Mouse (Mus musculus): ENCODE data around the gene Psmb4. TPM values are rescaled to one million over a fixed set of nuclear protein-coding genes. Genes with fewer than 3 reads are reported as not detected.

Psmb4 gene
- polyA plus RNA-seq, 1 experiment: 167 TPM

DNA sequence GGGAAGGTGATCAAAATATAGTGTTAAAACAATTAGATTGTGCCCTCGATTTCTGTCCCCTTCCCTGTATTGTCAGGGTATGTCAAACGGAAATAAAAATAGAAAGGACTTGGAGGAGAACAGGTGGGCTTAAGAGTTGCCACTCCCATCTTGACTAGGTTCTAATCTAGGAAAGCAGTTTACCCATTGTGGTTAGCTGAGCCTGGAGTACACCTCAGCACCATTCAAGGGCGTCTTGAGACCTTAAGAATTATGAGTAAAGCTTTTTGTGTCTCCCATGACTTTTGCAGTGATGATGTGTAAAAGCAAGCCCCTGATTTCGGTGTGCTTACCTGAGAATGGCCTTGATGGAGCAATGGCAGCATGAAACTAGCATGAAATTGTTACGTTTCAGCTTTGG is 47.7 kb downstream of the Psmb4 start:
- Histone ChIP-seq H3K27ac (ENCODE audit: control insufficient read depth, insufficient read depth, low read depth, low read length) (no peak overlapping the region; the same call in 1 of the 2 replicates), H3K36me3 (ENCODE audit: control insufficient read depth, insufficient read depth, low read length) (no peaks in the 10 kb centered on the region), H3K27me3 (ENCODE audit: control insufficient read depth, insufficient read depth, low read length) (no peaks in the 10 kb centered on the region), H3K4me1 (ENCODE audit: control insufficient read depth, insufficient read depth, low read length) (peaks cover 5% of the 10 kb centered on the region), H3K4me3 (ENCODE audit: control insufficient read depth, low read depth, low read length) (no peak overlapping the region)
- TF ChIP-seq POLR2A (IDR thresholded peaks at IDR 0.05; ENCODE audit: control insufficient read depth, low read depth, low read length) (no peak), CTCF (IDR thresholded peaks at IDR 0.05; ENCODE audit: control insufficient read depth, insufficient read depth, insufficient replicate concordance, low read depth, low read length) (no peak)

DNA sequence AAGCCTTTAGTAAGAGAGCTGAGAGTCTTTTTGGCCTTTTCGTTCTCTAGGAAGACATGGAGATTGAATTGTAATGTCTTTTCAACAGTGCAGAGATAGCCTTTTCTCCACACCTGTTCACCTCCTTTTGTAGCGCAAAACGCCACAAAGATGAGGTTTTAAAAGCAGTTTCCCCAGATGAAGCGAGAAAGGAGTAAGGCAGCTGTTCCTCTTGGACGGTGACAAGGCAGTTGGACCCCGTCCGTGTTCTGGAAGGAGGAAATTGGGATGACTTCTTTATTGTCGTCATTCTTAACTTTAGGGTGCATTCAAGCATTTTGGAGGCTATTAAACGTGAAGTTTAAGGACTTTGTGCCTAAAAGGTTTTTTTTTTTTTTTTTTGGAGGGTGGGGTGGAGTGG is 48.1 kb downstream of the Psmb4 start:
- no peak for TF ChIP-seq CTCF (IDR thresholded peaks at IDR 0.05; ENCODE audit: control insufficient read depth, insufficient read depth, insufficient replicate concordance, low read depth, low read length)
- TF ChIP-seq POLR2A (IDR thresholded peaks at IDR 0.05; ENCODE audit: control insufficient read depth, low read depth, low read length): no peak
- Histone ChIP-seq H3K36me3 (ENCODE audit: control insufficient read depth, insufficient read depth, low read length) (no peaks in the 10 kb centered on the region), H3K4me1 (ENCODE audit: control insufficient read depth, insufficient read depth, low read length) (peaks cover 5% of the 10 kb centered on the region), H3K4me3 (ENCODE audit: control insufficient read depth, low read depth, low read length) (peak overlapping the region; percentile 93), H3K27me3 (ENCODE audit: control insufficient read depth, insufficient read depth, low read length) (no peaks in the 10 kb centered on the region), H3K27ac (ENCODE audit: control insufficient read depth, insufficient read depth, low read depth, low read length) (peak overlapping the region; percentile 88)

DNA sequence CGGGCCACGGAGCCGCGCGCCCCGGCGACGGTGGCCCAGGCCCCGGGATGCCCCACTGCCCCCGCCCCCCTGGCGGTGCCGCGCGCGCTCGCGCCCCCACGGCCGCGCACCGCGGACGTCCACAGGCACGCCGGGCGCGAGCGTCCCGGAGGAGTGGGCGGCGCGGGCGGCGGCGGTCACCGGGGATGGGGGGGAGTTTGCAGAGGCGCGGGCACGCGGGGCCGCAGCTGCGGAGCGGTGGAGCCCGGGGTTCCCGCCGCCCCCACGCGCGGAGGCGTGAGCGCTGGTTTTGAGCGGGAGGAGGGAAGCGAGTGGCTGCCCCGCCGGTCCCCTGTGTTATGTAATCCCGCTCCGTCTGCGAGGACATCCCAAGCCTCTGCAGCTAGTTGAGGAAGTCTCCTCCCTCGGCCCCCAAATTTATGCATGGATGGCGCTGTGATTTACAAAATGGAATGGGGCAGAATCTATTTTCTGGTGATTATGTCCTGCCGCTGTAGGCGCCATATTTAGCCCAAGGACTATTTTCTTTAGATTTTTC is 48.7 kb downstream of the Psmb4 start:
- no peaks in the 10 kb centered on the region for H3K36me3 ChIP-seq (ENCODE audit: control insufficient read depth, insufficient read depth, low read length)
- TF ChIP-seq POLR2A (IDR thresholded peaks at IDR 0.05; ENCODE audit: control insufficient read depth, low read depth, low read length) (peak; percentile 44; the same call in 1 of the 2 replicates), CTCF (IDR thresholded peaks at IDR 0.05; ENCODE audit: control insufficient read depth, insufficient read depth, insufficient replicate concordance, low read depth, low read length) (no peak)
- no peaks in the 10 kb centered on the region for H3K27me3 ChIP-seq (ENCODE audit: control insufficient read depth, insufficient read depth, low read length)

DNA sequence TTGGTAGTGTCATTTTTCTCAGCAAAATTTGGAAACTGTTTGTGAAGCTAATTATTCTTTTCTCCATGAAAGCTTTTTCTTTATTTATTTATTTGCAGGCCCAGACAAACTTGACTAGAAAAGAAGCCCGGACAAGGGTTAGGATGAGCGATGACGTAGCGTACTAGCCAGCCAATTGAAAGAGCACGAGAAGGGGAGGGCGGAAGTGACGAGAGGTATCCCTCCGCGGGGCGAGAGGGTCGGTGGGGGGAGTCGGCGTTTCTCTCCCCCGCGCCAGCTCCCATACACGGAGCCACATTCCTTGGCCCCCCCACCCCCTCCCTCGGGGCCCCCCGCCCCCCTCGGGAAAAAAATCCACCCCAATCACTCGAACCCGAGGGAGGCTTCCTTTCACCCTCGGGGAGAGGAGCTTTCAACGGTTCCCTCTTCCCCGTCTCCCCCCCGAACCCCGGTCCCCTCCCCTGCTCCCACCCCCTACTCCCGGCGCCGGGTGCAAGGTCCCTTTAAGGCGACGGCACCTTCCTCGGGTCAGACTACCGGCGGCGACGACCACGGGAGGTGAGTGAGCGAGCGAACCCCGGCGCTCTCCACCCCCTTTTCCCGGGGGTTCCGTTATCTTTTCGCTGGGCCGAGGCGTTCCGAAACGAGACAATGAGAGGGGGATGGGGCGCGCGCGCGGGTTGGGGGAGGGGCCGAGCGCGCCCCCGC is 49.4 kb downstream of the Psmb4 start, which contains the start of gene Pogz:
Gene Pogz, plus strand, starts transcription at position 385 of the 708 bp plus-strand sequence.
- TF ChIP-seq POLR2A (IDR thresholded peaks at IDR 0.05; ENCODE audit: control insufficient read depth, low read depth, low read length) (peak; percentile 84), CTCF (IDR thresholded peaks at IDR 0.05; ENCODE audit: control insufficient read depth, insufficient read depth, insufficient replicate concordance, low read depth, low read length) (no peak)
- H3K4me1 ChIP-seq (ENCODE audit: control insufficient read depth, insufficient read depth, low read length): peaks cover 5% of the 10 kb centered on the region
- no peaks in the 10 kb centered on the region for H3K36me3 ChIP-seq (ENCODE audit: control insufficient read depth, insufficient read depth, low read length)
- H3K4me3 ChIP-seq (ENCODE audit: control insufficient read depth, low read depth, low read length): peak within 1 kb of the TSS; percentile 93
- peak within 1 kb of the TSS; percentile 89 for H3K27ac ChIP-seq (ENCODE audit: control insufficient read depth, insufficient read depth, low read depth, low read length)
- H3K27me3 ChIP-seq (ENCODE audit: control insufficient read depth, insufficient read depth, low read length): no peaks in the 10 kb centered on the region

More for the DNA sequence above, 48.7 kb downstream of the Psmb4 start:
- peak overlapping the region; percentile 93 for H3K4me3 ChIP-seq (ENCODE audit: control insufficient read depth, low read depth, low read length)
- peaks cover 5% of the 10 kb centered on the region for H3K4me1 ChIP-seq (ENCODE audit: control insufficient read depth, insufficient read depth, low read length)
- peak overlapping the region; percentile 88 for H3K27ac ChIP-seq (ENCODE audit: control insufficient read depth, insufficient read depth, low read depth, low read length)

DNA sequence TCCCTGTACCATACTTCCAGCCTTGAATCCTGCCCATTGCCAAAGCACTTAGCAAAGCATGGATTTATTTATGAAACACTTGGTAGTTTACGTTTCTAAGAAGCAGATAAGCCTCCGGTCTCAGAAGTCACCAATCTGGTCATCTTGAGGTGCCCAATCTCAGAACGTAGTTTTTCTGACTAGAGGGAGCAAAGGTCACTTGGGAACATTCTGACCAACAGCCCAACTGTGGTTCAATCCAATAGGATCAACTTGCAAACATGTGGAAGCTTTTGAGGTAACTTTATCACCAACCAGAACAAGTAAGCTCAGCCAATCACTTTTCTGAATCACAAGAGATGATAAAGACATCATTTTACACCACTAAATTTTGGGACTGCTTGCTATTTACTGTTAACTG is 51.4 kb downstream of the Psmb4 start:
- Histone ChIP-seq H3K27ac (ENCODE audit: control insufficient read depth, insufficient read depth, low read depth, low read length) (no peak overlapping the region), H3K4me1 (ENCODE audit: control insufficient read depth, insufficient read depth, low read length) (peaks cover 5% of the 10 kb centered on the region), H3K4me3 (ENCODE audit: control insufficient read depth, low read depth, low read length) (no peak overlapping the region), H3K27me3 (ENCODE audit: control insufficient read depth, insufficient read depth, low read length) (no peaks in the 10 kb centered on the region), H3K36me3 (ENCODE audit: control insufficient read depth, insufficient read depth, low read length) (no peaks in the 10 kb centered on the region)
- TF ChIP-seq CTCF (IDR thresholded peaks at IDR 0.05; ENCODE audit: control insufficient read depth, insufficient read depth, insufficient replicate concordance, low read depth, low read length) (no peak), POLR2A (IDR thresholded peaks at IDR 0.05; ENCODE audit: control insufficient read depth, low read depth, low read length) (no peak)

Other genes starting within 250 kb of the Psmb4 start
- not detected in 2 replicates for gene Gm10972, start 243.8 kb downstream of the Psmb4 start, polyA plus RNA-seq (2012; rRNA removed)
- 13.1 and 13.2 TPM in 2 replicates for gene Tuft1, start 228.1 kb downstream of the Psmb4 start, polyA plus RNA-seq (2012; rRNA removed)
- gene Selenbp2, start 193.4 kb downstream of the Psmb4 start, polyA plus RNA-seq (2012; rRNA removed): 0.24 TPM in 1 of 2 replicates, not detected in the other
- gene Cgn, start 100.5 kb downstream of the Psmb4 start, polyA plus RNA-seq (2012; rRNA removed): 12.6 and 17.4 TPM in 2 replicates
- 13.9 and 15.9 TPM in 2 replicates for gene Pogz, start 49.4 kb downstream of the Psmb4 start, polyA plus RNA-seq (2012; rRNA removed)
- 19.4 and 24.6 TPM in 2 replicates for gene Selenbp1, start 46.1 kb upstream of the Psmb4 start, polyA plus RNA-seq (2012; rRNA removed)
- 12.1 and 13.6 TPM in 2 replicates for gene Rfx5, start 67.1 kb upstream of the Psmb4 start, polyA plus RNA-seq (2012; rRNA removed)
- gene Pi4kb, start 87.8 kb upstream of the Psmb4 start, polyA plus RNA-seq (2012; rRNA removed): 24.1 and 24.3 TPM in 2 replicates
- gene Zfp687, start 128.5 kb upstream of the Psmb4 start, polyA plus RNA-seq (2012; rRNA removed): 37.7 and 43.3 TPM in 2 replicates
- gene Psmd4, start 155.7 kb upstream of the Psmb4 start, polyA plus RNA-seq (2012; rRNA removed): 209 and 219 TPM in 2 replicates
- gene Pip5k1a, start 220.0 kb upstream of the Psmb4 start, polyA plus RNA-seq (2012; rRNA removed): 14.4 and 17.8 TPM in 2 replicates
- 31.8 and 32.6 TPM in 2 replicates for gene Vps72, start 224.1 kb upstream of the Psmb4 start, polyA plus RNA-seq (2012; rRNA removed)
- gene Tmod4, start 237.5 kb upstream of the Psmb4 start, polyA plus RNA-seq (2012; rRNA removed): 8.6 and 10.4 TPM in 2 replicates
- gene Scnm1, start 247.1 kb upstream of the Psmb4 start, polyA plus RNA-seq (2012; rRNA removed): 41.4 and 43.3 TPM in 2 replicates
- gene Lysmd1, start 247.1 kb upstream of the Psmb4 start, polyA plus RNA-seq (2012; rRNA removed): 7.5 and 7.9 TPM in 2 replicates